In genomic region chr1:73848370-73848769, GRCm38 (mm10) we compare ENCODE assay signal across 20 mouse cellular contexts.
A peak's percentile ranks its signal among the peaks of the same experiment; 100 is the strongest.
DNase-seq lines count a peak whose midpoint lies in the region; ATAC-seq and TF ChIP-seq lines count a peak whose summit lies in the region.
"Had no signal": no experiment of that assay in that cellular context is flagged by ENCODE, and none has a peak within 500 bp of the region (broad histone marks: within the 10 kb centered on the region; RNA-seq: fewer than 3 reads in every experiment).

No protein-coding gene starts in this region.

- H3K4me3 ChIP-seq in intestine, embryonic 15.5 days (replicated peaks): no peak overlapping the region
- no peak overlapping the region for H3K4me3 ChIP-seq in intestine, postnatal 0 days (ENCODE audit: low read depth, low read length)
- H3K4me3 ChIP-seq in lung, postnatal 0 days (ENCODE audit: low read depth, low read length): no peak overlapping the region
- no peak overlapping the region for H3K4me3 ChIP-seq in embryonic facial prominence, embryonic 15.5 days (replicated peaks)
- H3K4me3 ChIP-seq: heart, adult 2 months; hindbrain, embryonic 12.5 days; limb, embryonic 13.5 days had no signal

- H3K27ac ChIP-seq in intestine, embryonic 15.5 days: no peak overlapping the region
- H3K27ac ChIP-seq in intestine, postnatal 0 days (ENCODE audit: low read depth, low read length): no peak overlapping the region
- H3K27ac ChIP-seq in lung, postnatal 0 days (ENCODE audit: low read length): no peak overlapping the region
- H3K27ac ChIP-seq in embryonic facial prominence, embryonic 15.5 days (replicated peaks): peak overlapping the region; percentile 65
- H3K27ac ChIP-seq: heart, adult 2 months; hindbrain, embryonic 12.5 days; limb, embryonic 13.5 days; liver, embryonic 14.5 days had no signal

- no peak overlapping the region for H3K4me2 ChIP-seq in intestine, embryonic 15.5 days (replicated peaks)
- H3K4me2 ChIP-seq in intestine, postnatal 0 days (replicated peaks; ENCODE audit: low read depth): no peak overlapping the region
- H3K4me2 ChIP-seq in lung, postnatal 0 days (replicated peaks; ENCODE audit: low read depth, low read length): no peak overlapping the region
- H3K4me2 ChIP-seq in embryonic facial prominence, embryonic 15.5 days (replicated peaks): no peak overlapping the region
- H3K4me2 ChIP-seq: hindbrain, embryonic 12.5 days; limb, embryonic 13.5 days; midbrain, embryonic 11.5 days had no signal

- WGBS in intestine, embryonic 15.5 days: 52% methylated on average over 3 of the region's 3 CpGs
- 72% methylated on average over 3 of the region's 3 CpGs for WGBS in intestine, postnatal 0 days
- WGBS in lung, postnatal 0 days: 41% methylated on average over 3 of the region's 3 CpGs
- 34% methylated on average over 3 of the region's 3 CpGs for WGBS in embryonic facial prominence, embryonic 15.5 days

- peak; percentile 57; the same call in 1 of the 2 replicates for ATAC-seq in intestine, embryonic 15.5 days
- no peak for ATAC-seq in intestine, postnatal 0 days
- ATAC-seq in lung, postnatal 0 days: peak; percentile 90
- peak; percentile 78 for ATAC-seq in embryonic facial prominence, embryonic 15.5 days (ENCODE audit: insufficient number of reproducible peaks, low FRiP score, low TSS enrichment, low read depth)

- no peaks in the 10 kb centered on the region for H3K36me3 ChIP-seq in intestine, embryonic 15.5 days
- no peaks in the 10 kb centered on the region for H3K36me3 ChIP-seq in intestine, postnatal 0 days (ENCODE audit: control insufficient read depth, insufficient read depth)
- no peaks in the 10 kb centered on the region for H3K36me3 ChIP-seq in lung, postnatal 0 days (ENCODE audit: insufficient read depth, low read length)
- H3K36me3 ChIP-seq in embryonic facial prominence, embryonic 15.5 days: no peaks in the 10 kb centered on the region
- H3K36me3 ChIP-seq: hindbrain, embryonic 12.5 days; limb, embryonic 13.5 days had no signal

- no peak for TF ChIP-seq EP300 in lung, postnatal 0 days (IDR thresholded peaks at IDR 0.05)

- peak; percentile 82 for DNase-seq in lung, postnatal 0 days (ENCODE audit: low spot score)
- DNase-seq in lung, postnatal 25 days (ENCODE audit: low spot score): no peak
- DNase-seq in lung, postnatal 4 days: peak; percentile 21 to 36
- no peak for DNase-seq in kidney, adult 18-20 months
- DNase-seq: adrenal gland, postnatal 10 days; cerebellum, adult 2 months; cerebellum, postnatal 25 days; gastrocnemius, postnatal 25 days; heart, adult 2 months; kidney, adult 9 months; kidney, postnatal 36 days; thymus, adult 18-20 months; thymus, postnatal 4 days had no signal

- no peaks in the 10 kb centered on the region for H3K27me3 ChIP-seq in intestine, embryonic 15.5 days (replicated peaks)
- H3K27me3 ChIP-seq in intestine, postnatal 0 days (replicated peaks; ENCODE audit: control insufficient read depth, insufficient read depth, low read length): no peaks in the 10 kb centered on the region
- H3K27me3 ChIP-seq in lung, postnatal 0 days (replicated peaks; ENCODE audit: insufficient read depth, low read length): no peaks in the 10 kb centered on the region
- no peaks in the 10 kb centered on the region for H3K27me3 ChIP-seq in embryonic facial prominence, embryonic 15.5 days
- H3K27me3 ChIP-seq: limb, embryonic 13.5 days had no signal

- H3K9ac ChIP-seq in intestine, embryonic 15.5 days: no peak overlapping the region
- H3K9ac ChIP-seq in intestine, postnatal 0 days (ENCODE audit: low read depth, low read length): no peak overlapping the region
- H3K9ac ChIP-seq in lung, postnatal 0 days (replicated peaks; ENCODE audit: low read depth): no peak overlapping the region
- H3K9ac ChIP-seq in embryonic facial prominence, embryonic 15.5 days: no peak overlapping the region
- H3K9ac ChIP-seq: hindbrain, embryonic 12.5 days; limb, embryonic 13.5 days; liver, embryonic 14.5 days had no signal

- no peak for TF ChIP-seq CTCF in intestine, postnatal 0 days (IDR thresholded peaks at IDR 0.05; ENCODE audit: low read depth)
- TF ChIP-seq CTCF in lung, postnatal 0 days (IDR thresholded peaks at IDR 0.05): no peak

- no peaks in the 10 kb centered on the region for H3K9me3 ChIP-seq in intestine, embryonic 15.5 days
- H3K9me3 ChIP-seq in intestine, postnatal 0 days (ENCODE audit: control insufficient read depth): no peaks in the 10 kb centered on the region
- H3K9me3 ChIP-seq in lung, postnatal 0 days (ENCODE audit: low read length): no peaks in the 10 kb centered on the region
- no peaks in the 10 kb centered on the region for H3K9me3 ChIP-seq in embryonic facial prominence, embryonic 15.5 days (replicated peaks)
- H3K9me3 ChIP-seq: hindbrain, embryonic 12.5 days; limb, embryonic 13.5 days had no signal

- no peaks in the 10 kb centered on the region; the same call in 1 of the 2 replicates for H3K4me1 ChIP-seq in intestine, embryonic 15.5 days (replicated peaks)
- H3K4me1 ChIP-seq in intestine, postnatal 0 days (replicated peaks; ENCODE audit: control insufficient read depth, insufficient read depth, low read length): no peaks in the 10 kb centered on the region
- no peaks in the 10 kb centered on the region for H3K4me1 ChIP-seq in lung, postnatal 0 days (ENCODE audit: insufficient read depth, low read depth, low read length)
- H3K4me1 ChIP-seq in embryonic facial prominence, embryonic 15.5 days: 0 out of 2 replicates have a peak, but pooled peaks cover 6% of the 10 kb centered on the region
- H3K4me1 ChIP-seq: limb, embryonic 13.5 days had no signal

Comparison
In these comparisons a context has a peak if more than half of its experiments do, and no peak if none do; other contexts are left out.
1. DNase-seq: peak in lung, postnatal 0 days (single experiment) and lung, postnatal 4 days (2 of 2); none in lung, postnatal 25 days (single experiment) and kidney, adult 18-20 months (single experiment).